Mouse (Mus musculus) brain, embryonic 18.5 days (tissue): ENCODE measurements around the gene En2.

ENCODE experiments used
- DNase-seq: peaks from one replicate; pipeline ENCODE4 v3.0.0-alpha.2; 2012; ENCODE audit warnings: low read depth, low spot score

The En2 gene

GRCm38 (mm10) chr5:28178322-28178721 is 12.8 kb downstream of the En2 start:
- no peak for DNase-seq

GRCm38 (mm10) chr5:28179237-28179790 is 13.8 kb downstream of the En2 start:
- DNase-seq, result no peak

DNA sequence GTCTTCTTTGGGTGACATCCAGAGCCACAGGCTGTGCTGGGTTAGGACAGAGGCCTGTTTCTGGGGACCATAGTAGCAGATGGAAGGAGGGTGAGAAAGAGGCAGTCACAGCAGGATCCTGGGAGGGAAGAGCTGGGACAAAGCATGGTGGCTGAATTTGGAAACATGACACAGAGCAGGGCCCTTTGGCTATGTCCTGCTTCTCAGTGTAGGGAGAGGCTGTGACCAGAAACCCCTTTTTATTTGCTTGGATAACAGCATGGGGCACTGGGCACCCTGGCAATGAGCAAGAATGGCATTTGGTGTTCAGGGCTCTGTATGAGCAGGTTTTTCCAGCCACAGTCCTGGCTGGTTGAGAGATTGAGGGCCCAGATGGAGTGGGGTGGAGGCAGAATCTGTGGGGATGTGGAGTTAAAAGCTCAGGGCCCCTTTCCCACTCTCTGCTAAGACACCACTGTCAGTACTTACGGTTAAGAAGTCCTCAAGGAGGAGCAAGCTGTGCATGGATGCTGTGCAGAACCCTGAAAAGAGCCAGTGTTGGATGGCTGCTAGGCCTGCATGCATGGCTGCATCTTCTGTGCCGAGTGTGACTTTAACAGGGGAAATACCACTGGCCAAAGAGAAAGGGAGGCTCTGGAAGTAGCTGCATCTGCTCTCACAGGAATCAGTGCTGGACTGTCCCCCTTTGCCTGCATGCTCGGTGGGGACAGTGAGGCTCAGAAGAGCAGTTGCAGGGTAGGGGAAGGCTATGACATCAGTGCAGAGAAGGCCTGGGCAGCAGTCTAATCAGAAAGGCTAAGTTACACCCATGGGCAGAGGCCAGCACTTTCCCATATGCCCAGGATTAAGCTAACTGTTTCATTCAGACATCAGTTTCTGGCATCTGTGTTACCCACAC is 26.0 kb downstream of the En2 start:
- no peak for DNase-seq

DNA sequence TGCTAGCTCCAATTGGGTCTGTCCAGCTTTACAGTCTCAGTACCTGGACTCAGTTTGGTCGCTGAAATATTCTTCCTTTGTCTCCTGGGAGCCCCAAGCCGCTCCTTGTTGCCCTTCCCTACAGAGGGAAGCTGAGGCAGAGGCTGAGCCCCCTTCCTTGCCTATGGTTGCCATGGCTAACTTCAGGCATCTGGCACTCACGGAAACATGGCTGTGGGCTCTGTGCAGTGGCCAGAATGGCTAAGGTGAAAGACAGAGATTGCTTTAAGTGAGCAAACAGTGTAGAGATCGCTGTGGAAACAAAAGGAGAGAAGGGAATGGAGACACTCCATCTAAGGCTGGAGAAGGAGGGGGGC is 26.6 kb downstream of the En2 start:
- no peak for DNase-seq

- DNase-seq, result no peak
Observed at GRCm38 (mm10) chr5:28195473-28195872, 30.0 kb downstream of the En2 start.

GRCm38 (mm10) chr5:28199089-28199873 is 33.8 kb downstream of the En2 start:
- DNase-seq, result no peak

- DNase-seq, result no peak
Observed at GRCm38 (mm10) chr5:28203086-28203485, 37.6 kb downstream of the En2 start.

DNA sequence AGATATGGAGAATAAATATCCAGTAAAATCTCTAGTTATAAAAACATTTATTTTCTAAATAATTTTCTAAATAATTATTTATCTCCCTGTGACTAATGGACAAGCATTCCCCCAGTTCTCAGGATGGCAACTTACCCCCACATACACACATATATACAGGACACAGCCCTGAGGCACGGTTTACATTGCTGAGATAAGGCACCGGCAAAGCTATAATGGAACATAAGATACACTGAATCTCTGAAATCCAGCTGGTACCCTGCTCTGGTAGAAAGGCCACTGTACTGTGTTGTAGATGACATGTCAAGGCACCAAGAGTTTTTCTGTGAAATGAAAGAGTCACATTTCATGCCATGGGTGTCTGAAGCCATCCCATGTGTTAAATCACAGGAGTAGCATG is 39.2 kb downstream of the En2 start:
- no peak for DNase-seq

- no peak for DNase-seq
Observed at GRCm38 (mm10) chr5:28206448-28206847, 41.0 kb downstream of the En2 start.

GRCm38 (mm10) chr5:28207043-28207442 is 41.5 kb downstream of the En2 start:
- DNase-seq, result no peak

DNA sequence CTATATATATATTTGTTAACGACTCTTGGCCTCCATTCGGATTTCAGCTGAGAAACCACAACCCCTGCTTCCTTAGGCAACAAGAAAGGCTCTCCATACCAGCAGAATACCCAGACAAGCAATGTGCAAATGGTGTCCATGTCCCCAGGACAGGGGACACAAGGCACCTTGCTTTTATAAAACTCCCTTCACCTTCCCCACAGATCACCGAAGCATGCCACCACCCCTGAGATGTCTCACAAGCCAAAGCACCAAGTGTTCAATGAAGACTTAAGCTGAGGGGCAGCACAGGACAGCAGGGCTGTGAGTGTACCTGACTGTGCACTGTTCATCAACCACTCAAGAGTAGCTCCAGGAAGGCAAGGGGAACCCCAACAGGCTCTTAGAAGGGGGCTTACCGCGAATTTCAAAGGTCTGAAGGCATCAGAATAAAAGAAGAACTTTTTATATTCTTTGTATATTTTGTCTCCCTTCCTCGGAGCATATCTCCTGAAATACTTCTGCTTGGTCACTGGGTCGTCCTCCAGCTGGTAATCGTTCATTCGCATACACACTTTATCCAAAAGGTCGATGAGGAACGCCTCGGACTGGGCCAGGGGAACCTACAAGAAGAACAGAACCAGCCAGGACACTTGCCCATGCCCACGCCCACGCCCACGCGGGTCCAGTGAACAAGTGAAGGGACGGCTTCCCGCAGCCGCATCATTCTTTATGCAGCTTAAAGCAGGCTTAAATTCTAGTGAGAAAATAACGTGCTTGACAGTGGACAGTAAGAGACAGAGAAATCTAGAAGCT is 43.4 kb downstream of the En2 start:
- DNase-seq, result no peak

GRCm38 (mm10) chr5:28209549-28210431 is 44.3 kb downstream of the En2 start:
- DNase-seq, result no peak

- no peak for DNase-seq
Observed at GRCm38 (mm10) chr5:28210591-28211550, 45.4 kb downstream of the En2 start.

GRCm38 (mm10) chr5:28211651-28212310 is 46.3 kb downstream of the En2 start:
- no peak for DNase-seq

GRCm38 (mm10) chr5:28213441-28213840 is 47.9 kb downstream of the En2 start:
- no peak for DNase-seq

GRCm38 (mm10) chr5:28219596-28219995 is 54.1 kb downstream of the En2 start:
- DNase-seq, result no peak
